9 mouse cellular contexts compared by ENCODE assay signal in genomic region chr4:59036490-59037127, GRCm38 (mm10). TPM values are rescaled to one million over a fixed set of nuclear protein-coding genes. Genes with fewer than 3 reads are reported as not detected.
DNase-seq lines count a peak whose midpoint lies in the region; ATAC-seq and TF ChIP-seq lines count a peak whose summit lies in the region.
"Had no signal": no experiment of that assay in that cellular context is flagged by ENCODE, and none has a peak within 500 bp of the region (broad histone marks: within the 10 kb centered on the region; RNA-seq: fewer than 3 reads in every experiment).

No protein-coding gene starts in this region.

- no peaks in the 10 kb centered on the region for H3K27me3 ChIP-seq in heart, embryonic 15.5 days
- H3K27me3 ChIP-seq in lung, embryonic 15.5 days = no peaks in the 10 kb centered on the region
- no peaks in the 10 kb centered on the region for H3K27me3 ChIP-seq in thymus, adult 2 months (ENCODE audit: control insufficient read depth, insufficient read depth, low read length)
- H3K27me3 ChIP-seq: limb, embryonic 15.5 days had no signal

- no peak overlapping the region for H3K27ac ChIP-seq in heart, embryonic 15.5 days
- no peak overlapping the region for H3K27ac ChIP-seq in lung, embryonic 15.5 days
- H3K27ac ChIP-seq in olfactory bulb, adult 2 months (ENCODE audit: insufficient read depth, low read depth, low read length) = no peak overlapping the region
- no peak overlapping the region for H3K27ac ChIP-seq in thymus, adult 2 months (ENCODE audit: control insufficient read depth, insufficient read depth, low read length)
- H3K27ac ChIP-seq: limb, embryonic 15.5 days had no signal

- peak; percentile 80 for ATAC-seq in erythroid progenitor cell, adult 5-6 weeks (replicated peaks; ENCODE audit: low FRiP score, poor library complexity, severe bottlenecking)
- ATAC-seq in heart, embryonic 15.5 days (replicated peaks; ENCODE audit: insufficient number of reproducible peaks, insufficient read depth, low FRiP score, low read depth) = no peak
- ATAC-seq in lung, embryonic 15.5 days (ENCODE audit: borderline replicate concordance, extremely low read depth, low FRiP score, low TSS enrichment) = peak; percentile 58; the same call in 1 of the 2 replicates

- peak overlapping the region; percentile 31; the same call in 1 of the 2 replicates for H3K4me2 ChIP-seq in heart, embryonic 15.5 days
- H3K4me2 ChIP-seq in lung, embryonic 15.5 days = peak overlapping the region; percentile 24; the same call in 1 of the 2 replicates

- no peaks in the 10 kb centered on the region; the same call in 1 of the 2 replicates for H3K9me3 ChIP-seq in heart, embryonic 15.5 days (replicated peaks)
- no peaks in the 10 kb centered on the region for H3K9me3 ChIP-seq in lung, embryonic 15.5 days
- H3K9me3 ChIP-seq: limb, embryonic 15.5 days had no signal

- no peak overlapping the region for H3K9ac ChIP-seq in heart, embryonic 15.5 days
- no peak overlapping the region for H3K9ac ChIP-seq in lung, embryonic 15.5 days
- H3K9ac ChIP-seq: limb, embryonic 15.5 days had no signal

- no peak for TF ChIP-seq POLR2A in brain, embryonic 14.5 days (IDR thresholded peaks at IDR 0.05; ENCODE audit: borderline replicate concordance, extremely low read depth, insufficient read depth, insufficient read length, poor library complexity, severe bottlenecking)
- no peak for TF ChIP-seq POLR2A in olfactory bulb, adult 2 months (IDR thresholded peaks at IDR 0.05; ENCODE audit: insufficient read depth, low read depth, low read length)
- TF ChIP-seq POLR2A in thymus, adult 2 months (IDR thresholded peaks at IDR 0.05; ENCODE audit: control insufficient read depth, extremely low read depth, insufficient read depth, low read length, poor library complexity) = no peak

- H3K4me3 ChIP-seq in heart, embryonic 15.5 days = no peak overlapping the region; the same call in 1 of the 2 replicates
- H3K4me3 ChIP-seq in lung, embryonic 15.5 days = no peak overlapping the region
- H3K4me3 ChIP-seq in olfactory bulb, adult 2 months (ENCODE audit: insufficient read depth, low read depth, low read length) = peak overlapping the region; percentile 12; the same call in 1 of the 2 replicates
- H3K4me3 ChIP-seq in thymus, adult 2 months (ENCODE audit: control insufficient read depth, insufficient read depth, low read length) = no peak overlapping the region

- 52% methylated on average over 13 of the region's 13 CpGs for WGBS in heart, embryonic 15.5 days
- WGBS in lung, embryonic 15.5 days = 49% methylated on average over 13 of the region's 13 CpGs
- WGBS in olfactory bulb, adult 2 months = 46% methylated on average over 13 of the region's 13 CpGs
- 15% methylated on average over 13 of the region's 13 CpGs for WGBS in thymus, adult 2 months

- peaks cover 11% of the 10 kb centered on the region for H3K4me1 ChIP-seq in heart, embryonic 15.5 days (replicated peaks)
- peaks cover 12% of the 10 kb centered on the region for H3K4me1 ChIP-seq in lung, embryonic 15.5 days
- peaks cover 14% of the 10 kb centered on the region for H3K4me1 ChIP-seq in olfactory bulb, adult 2 months (ENCODE audit: control insufficient read depth, insufficient read depth, low read length)
- H3K4me1 ChIP-seq in thymus, adult 2 months (replicated peaks; ENCODE audit: control insufficient read depth, insufficient read depth, low read length) = peaks cover 15% of the 10 kb centered on the region

- no peaks in the 10 kb centered on the region for H3K36me3 ChIP-seq in heart, embryonic 15.5 days
- H3K36me3 ChIP-seq in lung, embryonic 15.5 days = peaks cover 3% of the 10 kb centered on the region; the same call in 1 of the 2 replicates
- H3K36me3 ChIP-seq in thymus, adult 2 months (ENCODE audit: control insufficient read depth, insufficient read depth, low read length) = no peaks in the 10 kb centered on the region

- TF ChIP-seq CTCF in brain, embryonic 14.5 days (IDR thresholded peaks at IDR 0.05; ENCODE audit: borderline replicate concordance, extremely low read depth, insufficient read depth, insufficient read length) = peak; percentile 82
- peak; percentile 40; the same call in 1 of the 2 replicates for TF ChIP-seq CTCF in olfactory bulb, adult 2 months (IDR thresholded peaks at IDR 0.05; ENCODE audit: insufficient read depth, low read depth, low read length)
- TF ChIP-seq CTCF in thymus, adult 2 months (IDR thresholded peaks at IDR 0.05; ENCODE audit: borderline replicate concordance, control insufficient read depth, extremely low read depth, insufficient read depth, low read length, poor library complexity) = no peak

- DNase-seq in CD8-positive naive resting alpha-beta T cell, adult 2 months (ENCODE audit: low read depth in 2 of 2, low spot score in 2 of 2) = peak; percentile 64 to 69
- DNase-seq in brain, embryonic 14.5 days (ENCODE audit: low read depth) = peak; percentile 86
- peak; percentile 46 to 75 for DNase-seq in layer of hippocampus, adult 18-20 months (ENCODE audit: low spot score in 2 of 2)
- DNase-seq in thymus, adult 2 months = peak; percentile 76

RNA-seq across cellular contexts. Expression of gene Gng10, which starts 1.7 kb away (rescaled TPM):
- 76.2 and 79.9 TPM in 2 replicates for polyA plus RNA-seq in brain, embryonic 14.5 days (2012; rRNA removed)
- total RNA-seq in erythroid progenitor cell, adult 5-6 weeks (2015; ENCODE audit: low replicate concordance) = 26.0 and 34.2 TPM in 2 replicates
- total RNA-seq in erythroid progenitor cell, adult 5-6 weeks (2017; ENCODE audit: low replicate concordance) = 7.8 and 8.2 TPM in 2 replicates
- polyA plus RNA-seq in heart, embryonic 15.5 days (2015; fragmentation: Nextera tagmentation; extraction: Ambion mirVana) = 39.5 and 43.2 TPM in 2 replicates
- total RNA-seq in layer of hippocampus, adult 18-20 months (2021) = 10 to 100 TPM; 81.9 to 83.1 TPM
- 116 and 125 TPM in 2 replicates for polyA plus RNA-seq in lung, embryonic 15.5 days (2015; fragmentation: Nextera tagmentation; extraction: Ambion mirVana)
- polyA plus RNA-seq in olfactory bulb, adult 2 months (2012; ENCODE audit: insufficient read depth, insufficient read length, low replicate concordance, missing spikeins) = not detected in 2 replicates
- 22.8 and 32.7 TPM in 2 replicates for polyA plus RNA-seq in thymus, adult 2 months (2012; rRNA removed)

RNA-seq across cellular contexts. Expression of gene Gm20503, which starts 33.6 kb away (rescaled TPM):
- polyA plus RNA-seq in brain, embryonic 14.5 days (2012; rRNA removed) = not detected in 2 replicates
- not detected in 2 replicates for total RNA-seq in erythroid progenitor cell, adult 5-6 weeks (2015; ENCODE audit: low replicate concordance)
- not detected in 2 replicates for total RNA-seq in erythroid progenitor cell, adult 5-6 weeks (2017; ENCODE audit: low replicate concordance)
- polyA plus RNA-seq in heart, embryonic 15.5 days (2015; fragmentation: Nextera tagmentation; extraction: Ambion mirVana) = 12.2 and 15.5 TPM in 2 replicates
- 1 to 10 TPM; 2.6 to 3.6 TPM for total RNA-seq in layer of hippocampus, adult 18-20 months (2021)
- polyA plus RNA-seq in lung, embryonic 15.5 days (2015; fragmentation: Nextera tagmentation; extraction: Ambion mirVana) = 12.7 and 15.2 TPM in 2 replicates
- polyA plus RNA-seq in olfactory bulb, adult 2 months (2012; ENCODE audit: insufficient read depth, insufficient read length, low replicate concordance, missing spikeins) = not detected in 2 replicates
- polyA plus RNA-seq in thymus, adult 2 months (2012; rRNA removed) = not detected in 2 replicates

RNA-seq across cellular contexts. Expression of gene Dnajc25, which starts 41.7 kb away (rescaled TPM):
- 3.7 and 4.2 TPM in 2 replicates for polyA plus RNA-seq in brain, embryonic 14.5 days (2012; rRNA removed)
- total RNA-seq in erythroid progenitor cell, adult 5-6 weeks (2015; ENCODE audit: low replicate concordance) = 1.1 and 5.0 TPM in 2 replicates
- total RNA-seq in erythroid progenitor cell, adult 5-6 weeks (2017; ENCODE audit: low replicate concordance) = 1.2 and 2.2 TPM in 2 replicates
- 9.0 and 11.5 TPM in 2 replicates for polyA plus RNA-seq in heart, embryonic 15.5 days (2015; fragmentation: Nextera tagmentation; extraction: Ambion mirVana)
- total RNA-seq in layer of hippocampus, adult 18-20 months (2021) = 1 to 10 TPM; 3.4 to 4.8 TPM
- polyA plus RNA-seq in lung, embryonic 15.5 days (2015; fragmentation: Nextera tagmentation; extraction: Ambion mirVana) = 12.7 and 13.1 TPM in 2 replicates
- polyA plus RNA-seq in olfactory bulb, adult 2 months (2012; ENCODE audit: insufficient read depth, insufficient read length, low replicate concordance, missing spikeins) = not detected in 2 replicates
- 2.3 and 3.1 TPM in 2 replicates for polyA plus RNA-seq in thymus, adult 2 months (2012; rRNA removed)

RNA-seq across cellular contexts. Expression of gene Ptgr1, which starts 49.7 kb away (rescaled TPM):
- 3.4 and 3.5 TPM in 2 replicates for polyA plus RNA-seq in brain, embryonic 14.5 days (2012; rRNA removed)
- 4.3 and 9.2 TPM in 2 replicates for total RNA-seq in erythroid progenitor cell, adult 5-6 weeks (2015; ENCODE audit: low replicate concordance)
- 4.3 and 4.4 TPM in 2 replicates for total RNA-seq in erythroid progenitor cell, adult 5-6 weeks (2017; ENCODE audit: low replicate concordance)
- polyA plus RNA-seq in heart, embryonic 15.5 days (2015; fragmentation: Nextera tagmentation; extraction: Ambion mirVana) = 11.3 and 16.6 TPM in 2 replicates
- 1 to 10 TPM; 2.6 to 3.2 TPM for total RNA-seq in layer of hippocampus, adult 18-20 months (2021)
- 36.1 and 37.7 TPM in 2 replicates for polyA plus RNA-seq in lung, embryonic 15.5 days (2015; fragmentation: Nextera tagmentation; extraction: Ambion mirVana)
- polyA plus RNA-seq in olfactory bulb, adult 2 months (2012; ENCODE audit: insufficient read depth, insufficient read length, low replicate concordance, missing spikeins) = not detected in 2 replicates
- 3.0 and 3.4 TPM in 2 replicates for polyA plus RNA-seq in thymus, adult 2 months (2012; rRNA removed)

Comparison
In these comparisons a context has a peak if more than half of its experiments do, and no peak if none do; other contexts are left out.
1. RNA of gene Gng10, which starts 1.7 kb away (polyA plus RNA-seq): 116 to 125 TPM in lung, embryonic 15.5 days, 76.2 to 79.9 TPM in brain, embryonic 14.5 days, 39.5 to 43.2 TPM in heart, embryonic 15.5 days and 22.8 to 32.7 TPM in thymus, adult 2 months; not detected in olfactory bulb, adult 2 months; every median in the first group is over 10 times any median in the second.
2. RNA of gene Gm20503, which starts 33.6 kb away (polyA plus RNA-seq): 12.7 to 15.2 TPM in lung, embryonic 15.5 days and 12.2 to 15.5 TPM in heart, embryonic 15.5 days; not detected in brain, embryonic 14.5 days, not detected in olfactory bulb, adult 2 months and not detected in thymus, adult 2 months; every median in the first group is over 10 times any median in the second.
3. Peak in every context shown above with its lines, with median percentiles within 50 percentile points of each other: DNase-seq.